Mouse (Mus musculus) MEL (cell line): Measurements from ENCODE around the gene Hcfc1r1. TPM values are rescaled to one million over a fixed set of nuclear protein-coding genes. Genes with fewer than 3 reads are reported as not detected.
A peak's percentile ranks its signal among the peaks of the same experiment; 100 is the strongest.

Source experiments
- DNase-seq: peaks from one replicate; pipeline ENCODE4 v3.0.0; 2011; ENCODE audit warnings: low read depth, low spot score
- H3K27ac ChIP-seq: 2 replicates; pipeline ENCODE4 v1.5.1; 2012; ENCODE audit warnings: low read depth, mild to moderate bottlenecking, control low read depth, low read length, moderate library complexity; ENCODE audit not compliant: control insufficient read depth
- H3K27me3 ChIP-seq, 2 experiments: fragments of 150-350 bp in 1 of 2; sonication (generic) in 1 of 2; 2 replicates each; pipeline ENCODE4 v1.6.1; 2012; ENCODE audit warnings: low read length in 2 of 2, mild to moderate bottlenecking in 2 of 2, improper control_type of control experiment in 1 of 2, moderate library complexity in 1 of 2; ENCODE audit not compliant: insufficient read depth in 2 of 2, control insufficient read depth in 1 of 2
- H3K36me3 ChIP-seq, 2 experiments: 2 replicates each; pipeline ENCODE4 v1.6.1; 2012 to 2014; ENCODE audit warnings: low read length in 2 of 2, improper control_type of control experiment in 1 of 2, inconsistent platforms in 1 of 2, mild to moderate bottlenecking in 1 of 2; ENCODE audit not compliant: insufficient read depth in 2 of 2, control insufficient read depth in 1 of 2
- H3K4me1 ChIP-seq, 2 experiments: fragments of 150-350 bp in 1 of 2; sonication (generic) in 1 of 2; 2 replicates each; pipeline ENCODE4 v1.6.1; 2012; ENCODE audit warnings: low read length in 2 of 2, improper control_type of control experiment in 1 of 2, mild to moderate bottlenecking in 1 of 2; ENCODE audit not compliant: insufficient read depth in 2 of 2, control insufficient read depth in 1 of 2
- H3K4me3 ChIP-seq, 2 experiments: fragments of 150-350 bp in 1 of 2; sonication (generic) in 1 of 2; 2 replicates each; pipeline ENCODE4 v1.5.1; 2012; ENCODE audit warnings: low read depth in 2 of 2, low read length in 2 of 2, mild to moderate bottlenecking in 2 of 2, moderate library complexity in 2 of 2, control low read depth in 1 of 2, improper control_type of control experiment in 1 of 2; ENCODE audit not compliant: control insufficient read depth in 1 of 2, insufficient read depth in 1 of 2
- H3K79me2 ChIP-seq: 2 replicates; pipeline ENCODE4 v1.6.1; 2012; ENCODE audit warnings: mild to moderate bottlenecking, low read length, moderate library complexity; ENCODE audit not compliant: control insufficient read depth, poor library complexity, insufficient read depth
- H3K9ac ChIP-seq: 2 replicates; pipeline ENCODE4 v1.6.1; 2012; ENCODE audit warnings: low read depth, mild to moderate bottlenecking, control low read depth, low read length, moderate library complexity; ENCODE audit not compliant: control insufficient read depth, poor library complexity, severe bottlenecking
- H3K9me3 ChIP-seq: fragments of 150-350 bp; sonication (generic); replicated peaks from 2 replicates; pipeline ENCODE4 v1.6.1; 2012; ENCODE audit warnings: mild to moderate bottlenecking, low read length, improper control_type of control experiment, moderate library complexity; ENCODE audit not compliant: insufficient read depth
- BHLHE40 ChIP-seq: IDR thresholded peaks from 2 replicates; pipeline ENCODE4 v1.6.1; 2012; ENCODE audit warnings: low read depth, mild to moderate bottlenecking, inconsistent platforms, low read length, improper control_type of control experiment, borderline replicate concordance
- CHD1 ChIP-seq: IDR thresholded peaks from 2 replicates; pipeline ENCODE4 v1.6.1; 2012; ENCODE audit warnings: low read depth, mild to moderate bottlenecking, inconsistent platforms, low read length, improper control_type of control experiment
- CTCF ChIP-seq, 3 experiments: IDR thresholded peaks in 2 of 3; conservative IDR thresholded peaks in 1 of 3; 2 replicates each; pipeline ENCODE4 v1.5.1; 2011 to 2012; ENCODE audit warnings: low read length in 3 of 3, low read depth in 2 of 3, mild to moderate bottlenecking in 2 of 3, improper control_type of control experiment in 1 of 3, inconsistent platforms in 1 of 3, mixed read lengths in 1 of 3, moderate library complexity in 1 of 3; ENCODE audit not compliant: control insufficient read depth in 1 of 3, insufficient read depth in 1 of 3, poor library complexity in 1 of 3, severe bottlenecking in 1 of 3
- E2F4 ChIP-seq: IDR thresholded peaks from 2 replicates; pipeline ENCODE4 v1.6.1; 2011; ENCODE audit warnings: low read depth, low read length, improper control_type of control experiment, borderline replicate concordance
- EP300 ChIP-seq, 2 experiments: IDR thresholded peaks; 2 replicates each; pipeline ENCODE4 v1.6.1; 2011; ENCODE audit warnings: improper control_type of control experiment in 2 of 2, low read length in 2 of 2, low read depth in 1 of 2, mild to moderate bottlenecking in 1 of 2
- GABPA ChIP-seq: IDR thresholded peaks from 2 replicates; pipeline ENCODE4 v1.6.1; 2012; ENCODE audit warnings: low read depth, mild to moderate bottlenecking, inconsistent platforms, low read length, improper control_type of control experiment, moderate library complexity
- GATA1 ChIP-seq: IDR thresholded peaks from 2 replicates; pipeline ENCODE4 v1.6.1; 2011; ENCODE audit warnings: low read depth, low read length, improper control_type of control experiment
- HCFC1 ChIP-seq: IDR thresholded peaks from 2 replicates; pipeline ENCODE4 v1.6.1; 2012; ENCODE audit warnings: low read depth, mild to moderate bottlenecking, inconsistent platforms, low read length, improper control_type of control experiment, moderate library complexity
- JUND ChIP-seq: IDR thresholded peaks from 2 replicates; pipeline ENCODE4 v1.6.1; 2011; ENCODE audit warnings: low read depth, mild to moderate bottlenecking, improper control_type of control experiment, low read length
- MAFK ChIP-seq: IDR thresholded peaks from 2 replicates; pipeline ENCODE4 v1.6.1; 2011; ENCODE audit warnings: low read depth, mild to moderate bottlenecking, low read length, improper control_type of control experiment, borderline replicate concordance
- MAX ChIP-seq: IDR thresholded peaks from 2 replicates; pipeline ENCODE4 v1.6.1; 2011; ENCODE audit warnings: low read length, improper control_type of control experiment
- MAZ ChIP-seq: IDR thresholded peaks from 2 replicates; pipeline ENCODE4 v1.6.1; 2012; ENCODE audit warnings: low read depth, mild to moderate bottlenecking, inconsistent platforms, low read length, improper control_type of control experiment
- MXI1 ChIP-seq: IDR thresholded peaks from 2 replicates; pipeline ENCODE4 v1.6.1; 2011; ENCODE audit warnings: mild to moderate bottlenecking, low read depth, low read length, improper control_type of control experiment
- MYB ChIP-seq: IDR thresholded peaks from 2 replicates; pipeline ENCODE4 v1.6.1; 2011; ENCODE audit warnings: mild to moderate bottlenecking, low read depth, low read length, improper control_type of control experiment
- NRF1 ChIP-seq: IDR thresholded peaks from 2 replicates; pipeline ENCODE4 v1.6.1; 2014; ENCODE audit warnings: low read depth, mild to moderate bottlenecking, inconsistent platforms, low read length, improper control_type of control experiment, moderate library complexity; ENCODE audit not compliant: poor library complexity, insufficient read depth, severe bottlenecking
- POLR2A ChIP-seq, 2 experiments: IDR thresholded peaks; 2 replicates each; pipeline ENCODE4 v1.6.1; 2011 to 2012; ENCODE audit warnings: low read length in 2 of 2, mild to moderate bottlenecking in 2 of 2, control low read depth in 1 of 2, improper control_type of control experiment in 1 of 2, low read depth in 1 of 2, moderate library complexity in 1 of 2; ENCODE audit not compliant: control insufficient read depth in 1 of 2, insufficient read depth in 1 of 2, poor library complexity in 1 of 2
- POLR2AphosphoS2 ChIP-seq: IDR thresholded peaks from 2 replicates; pipeline ENCODE4 v1.6.1; 2011; ENCODE audit warnings: low read length, improper control_type of control experiment
- POLR2AphosphoS5 ChIP-seq: IDR thresholded peaks from 2 replicates; pipeline ENCODE4 v1.6.1; 2012; ENCODE audit warnings: low read depth, borderline replicate concordance, mild to moderate bottlenecking, inconsistent platforms, low read length, moderate library complexity, mixed read lengths
- RAD21 ChIP-seq: IDR thresholded peaks from 2 replicates; pipeline ENCODE4 v1.6.1; 2011; ENCODE audit warnings: mild to moderate bottlenecking, low read depth, low read length, improper control_type of control experiment
- RCOR1 ChIP-seq: IDR thresholded peaks from 2 replicates; pipeline ENCODE4 v1.6.1; 2012; ENCODE audit warnings: low read depth, mild to moderate bottlenecking, inconsistent platforms, low read length, improper control_type of control experiment
- SIN3A ChIP-seq: IDR thresholded peaks from 2 replicates; pipeline ENCODE4 v1.6.1; 2012; ENCODE audit warnings: low read length, improper control_type of control experiment, inconsistent platforms
- SMC3 ChIP-seq: IDR thresholded peaks from 2 replicates; pipeline ENCODE4 v1.6.1; 2011; ENCODE audit warnings: low read depth, low read length, improper control_type of control experiment
- TAL1 ChIP-seq: IDR thresholded peaks from 2 replicates; pipeline ENCODE4 v1.6.1; 2012; ENCODE audit warnings: mild to moderate bottlenecking, inconsistent platforms, low read length, moderate library complexity, mixed read lengths
- TCF12 ChIP-seq: IDR thresholded peaks from 2 replicates; pipeline ENCODE4 v1.6.1; 2014; ENCODE audit warnings: low read depth, mild to moderate bottlenecking, inconsistent platforms, low read length, improper control_type of control experiment, moderate library complexity
- UBTF ChIP-seq: IDR thresholded peaks from 2 replicates; pipeline ENCODE4 v1.6.1; 2012; ENCODE audit warnings: low read depth, mild to moderate bottlenecking, inconsistent platforms, low read length, improper control_type of control experiment, moderate library complexity, borderline replicate concordance; ENCODE audit not compliant: insufficient read depth
- ZC3H11A ChIP-seq: IDR thresholded peaks from 2 replicates; pipeline ENCODE4 v1.6.1; 2012; ENCODE audit warnings: low read depth, mild to moderate bottlenecking, inconsistent platforms, low read length, improper control_type of control experiment
- ZKSCAN1 ChIP-seq: IDR thresholded peaks from 2 replicates; pipeline ENCODE4 v1.6.1; 2012; ENCODE audit warnings: low read depth, mild to moderate bottlenecking, inconsistent platforms, low read length, improper control_type of control experiment, moderate library complexity
- ZMIZ1 ChIP-seq: IDR thresholded peaks from 2 replicates; pipeline ENCODE4 v1.6.1; 2012; ENCODE audit warnings: low read depth, mild to moderate bottlenecking, inconsistent platforms, low read length, improper control_type of control experiment, moderate library complexity
- polyA plus RNA-seq, 2 experiments: library from polyadenylated mRNA; stranded (reverse) in 1 of 2; unstranded in 1 of 2; fragments of >175 nt in 1 of 2; fragments of >200 nt in 1 of 2; gene quantifications; 2 replicates each; pipeline versions ENCODE4 v1.2.1 to v1.2.4; 2012; ENCODE audit warnings: low replicate concordance in 2 of 2, low read depth in 1 of 2; ENCODE audit not compliant: insufficient read length in 2 of 2, insufficient read depth in 1 of 2, missing spikeins in 1 of 2
- total RNA-seq: library from RNA; depleted of rRNA; stranded (reverse); fragments of 300-350 nt; gene quantifications from 2 replicates; pipeline ENCODE4 v1.2.3, GENCODE M21; 2012

The Hcfc1r1 gene
- total and polyA plus RNA-seq, 3 experiments, result 15.6 to 81.6 TPM; not detected in 1

- H3K36me3 ChIP-seq, result peaks cover 0 to 17% of the 10 kb centered on the region in 2 experiments; a peak in 2 of 4 replicates
- H3K4me3 ChIP-seq, result no peak overlapping the region
- no peaks in the 10 kb centered on the region for H3K9me3 ChIP-seq
- peaks cover 15% of the 10 kb centered on the region for H3K79me2 ChIP-seq
- no peak overlapping the region for H3K9ac ChIP-seq
- H3K27me3 ChIP-seq, result no peaks in the 10 kb centered on the region
- no peak for TF ChIP-seq SIN3A
- TF ChIP-seq MYB, result no peak
- TF ChIP-seq MXI1, result no peak
- TF ChIP-seq TCF12, result no peak
- TF ChIP-seq GATA1, result no peak
- no peak for TF ChIP-seq BHLHE40
- TF ChIP-seq GABPA, result no peak
- no peak for TF ChIP-seq ZC3H11A
- TF ChIP-seq UBTF, result no peak
- no peak for TF ChIP-seq SMC3
- no peak for TF ChIP-seq CTCF (IDR thresholded peaks at IDR 0.05 in 2 of 3, conservative IDR thresholded peaks at IDR 0.05 in 1 of 3; ENCODE audit: control insufficient read depth in 1 of 3, insufficient read depth in 1 of 3, low read depth in 2 of 3, low read length in 3 of 3, poor library complexity in 1 of 3, severe bottlenecking in 1 of 3)
- TF ChIP-seq POLR2AphosphoS5, result no peak
- TF ChIP-seq POLR2AphosphoS2, result no peak
- TF ChIP-seq EP300 (IDR thresholded peaks at IDR 0.05; ENCODE audit: low read depth in 1 of 2, low read length in 2 of 2), result no peak
- peak; percentile 47 for DNase-seq
- peak overlapping the region; percentile 66; the same call in 1 of the 2 replicates for H3K27ac ChIP-seq
- H3K4me1 ChIP-seq, result peaks cover 0 to 22% of the 10 kb centered on the region in 2 experiments
Observed at GRCm38 (mm10) chr17:23675127-23675526, 1.7 kb downstream of the Hcfc1r1 start.

- H3K27ac ChIP-seq, result peak overlapping the region; percentile 66
- H3K4me1 ChIP-seq, result peaks cover 0 to 27% of the 10 kb centered on the region in 2 experiments
- no peaks in the 10 kb centered on the region for H3K27me3 ChIP-seq
- H3K36me3 ChIP-seq, result peaks cover 0 to 20% of the 10 kb centered on the region in 2 experiments; a peak in 2 of 4 replicates
- H3K9ac ChIP-seq, result peak overlapping the region; percentile 86
- peak overlapping the region; percentile 81 to 89 for H3K4me3 ChIP-seq
- H3K9me3 ChIP-seq, result no peaks in the 10 kb centered on the region
- peaks cover 15% of the 10 kb centered on the region for H3K79me2 ChIP-seq
- DNase-seq, result peak; percentile 90
- TF ChIP-seq E2F4 (no peak), GABPA (no peak), CHD1 (0 out of 2 replicates have a peak, but pooled peaks have one; percentile 14), MXI1 (no peak; the same call in 1 of the 2 replicates), NRF1 (no peak), RAD21 (no peak), TCF12 (no peak), MAZ (no peak; the same call in 1 of the 2 replicates), HCFC1 (no peak), JUND (no peak), TAL1 (no peak), POLR2AphosphoS5 (no peak), ZMIZ1 (no peak), MAX (no peak), MYB (no peak), GATA1 (no peak), MAFK (no peak), SIN3A (peak; percentile 44), POLR2A (IDR thresholded peaks at IDR 0.05; ENCODE audit: control insufficient read depth in 1 of 2, insufficient read depth in 1 of 2, low read depth in 1 of 2, low read length in 2 of 2, poor library complexity in 1 of 2) (no peak), ZKSCAN1 (no peak), EP300 (IDR thresholded peaks at IDR 0.05; ENCODE audit: low read depth in 1 of 2, low read length in 2 of 2) (no peak), POLR2AphosphoS2 (no peak), RCOR1 (0 out of 2 replicates have a peak, but pooled peaks have one; percentile 15), CTCF (IDR thresholded peaks at IDR 0.05 in 2 of 3, conservative IDR thresholded peaks at IDR 0.05 in 1 of 3; ENCODE audit: control insufficient read depth in 1 of 3, insufficient read depth in 1 of 3, low read depth in 2 of 3, low read length in 3 of 3, poor library complexity in 1 of 3, severe bottlenecking in 1 of 3) (peak in 1 of 3 experiments; percentile 2; a peak in 1 of 6 replicates)
Observed at GRCm38 (mm10) chr17:23675564-23676281, 2.3 kb downstream of the Hcfc1r1 start.
